Mouse (Mus musculus) Patski (cell line): ENCODE measurements at regions not wholly inside any gene's neighbourhood (a gene's known extent, or its start where the extent isn't known, plus 50 kb on each side); places are given as distances from the start of the nearest gene placed in this dataset.

Experiments used
- ATAC-seq: fragments of 100-300 bp; one replicate; pipeline ENCODE4 v1.8.0; 2021
- CTCF ChIA-PET: fragments of 350-600 bp; sonication (Branson Sonifier 250); formaldehyde crosslinking; loops from one replicate; lab custom pipeline; 2022; ENCODE audit warnings: inconsistent platforms; lab: Charles Lee
- POLR2A ChIA-PET: fragments of 350-600 bp; sonication (Branson Sonifier 250); formaldehyde crosslinking; loops from one replicate; lab custom pipeline; 2022; ENCODE audit warnings: antibody characterized with exemption, inconsistent platforms; lab: Charles Lee
- DNase-seq: peaks from one replicate; pipeline ENCODE4 v3.0.0-alpha.2; 2011; ENCODE audit warnings: low read depth, low spot score
- H3K27me3 ChIP-seq: fragments of 371-371 bp; one replicate; pipeline ENCODE4 v1.5.1; 2021
- CTCF ChIP-seq: fragments of 100-300 bp; IDR thresholded peaks from one replicate; pipeline ENCODE4 v1.5.1; 2021
- in situ Hi-C: fragments of 300-500 bp; cut with MboI; formaldehyde crosslinking; loops from 3 replicates; pipeline ENCODE4 v1.11.1; 2018; ENCODE audit warnings: low pct_unique_long_range_greater_than_20kb, mixed read lengths

- ChIA-PET CTCF (interaction anchor here (1.3 kb wide), 1 partner anchor 17 kb away, joined by 3 read pairs; no protein-coding TSS in a partner anchor), POLR2A (no interaction called here)
- no peak for TF ChIP-seq CTCF
- in situ Hi-C loops = no loop called here
- ATAC-seq (no peak), DNase-seq (no peak)
- peaks cover 24% of the 10 kb centered on the region for H3K27me3 ChIP-seq
These were observed 58.9 kb upstream of the Iqcj start for GRCm38 (mm10) chr3:67833041-67833663.
